Mouse (Mus musculus) T-helper 1 cell (primary cell): ENCODE measurements around the gene Ube2d1.

Experiments used
- in situ Hi-C: fragments of 300-600 bp; cut with MboI, MseI; formaldehyde crosslinking; loops from one replicate; pipeline ENCODE4 v1.15.1; 2025; ENCODE audit warnings: high pct_unique_total_duplicates

Ube2d1 gene

DNA sequence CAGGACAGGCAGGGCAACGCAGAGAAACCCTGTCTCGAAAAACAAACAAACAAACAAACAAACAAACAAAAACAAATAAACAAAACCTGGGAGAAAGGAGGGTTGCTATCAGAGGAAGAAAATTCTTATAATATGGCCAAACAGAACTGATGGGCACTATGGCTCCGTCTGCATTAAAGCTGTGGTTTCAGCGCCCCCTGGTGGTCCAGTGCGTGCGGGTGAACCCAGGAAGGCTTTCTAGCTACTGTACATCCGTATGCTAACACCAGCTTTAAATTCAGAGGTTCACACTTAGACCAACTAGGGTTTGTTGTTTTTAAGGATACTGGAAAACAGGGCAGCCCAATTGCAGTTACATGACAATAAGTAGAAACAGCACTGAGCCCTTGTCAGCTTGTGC lies 59.2 kb downstream of the Ube2d1 start:
- in situ Hi-C loops = no loop called here

DNA sequence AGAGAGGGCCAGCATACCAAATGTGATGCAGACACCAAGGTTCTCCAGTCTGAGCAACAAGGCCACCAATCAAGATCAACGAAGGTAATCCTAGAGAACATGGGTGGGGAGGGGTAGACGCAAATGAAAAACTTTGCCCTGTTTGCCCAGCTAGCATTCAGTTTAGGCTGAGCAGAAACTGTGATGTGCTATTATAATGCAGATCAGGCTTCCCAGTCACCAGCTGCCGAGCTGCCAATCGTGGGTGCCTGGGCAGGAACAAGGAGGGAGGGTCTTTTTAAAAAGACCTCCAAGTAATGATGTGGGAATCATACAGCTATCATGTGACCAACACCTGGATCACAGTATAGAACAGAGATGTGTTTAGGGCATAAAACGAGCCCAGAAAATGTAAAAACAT lies 62.0 kb downstream of the Ube2d1 start:
- in situ Hi-C loops = no loop called here

DNA sequence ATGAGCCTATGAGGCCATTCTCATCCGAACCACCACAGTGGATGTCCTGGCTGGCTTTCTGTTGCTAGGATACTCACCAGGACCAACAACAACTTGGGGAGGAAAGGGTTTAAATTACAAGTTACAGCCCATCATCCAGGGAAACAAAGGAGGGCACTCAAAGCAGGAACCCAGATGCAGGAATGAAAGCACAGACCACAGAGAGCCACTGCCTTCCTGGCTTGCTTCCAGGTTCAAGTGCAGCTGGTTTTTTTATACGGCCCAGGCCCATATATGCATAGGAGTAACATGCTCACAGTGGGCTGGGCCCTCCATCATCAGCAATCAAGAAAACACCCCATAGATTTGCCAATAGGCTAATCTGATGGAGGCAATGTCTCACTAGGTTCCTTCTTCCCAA lies 62.4 kb downstream of the Ube2d1 start:
- in situ Hi-C loops = no loop called here

DNA sequence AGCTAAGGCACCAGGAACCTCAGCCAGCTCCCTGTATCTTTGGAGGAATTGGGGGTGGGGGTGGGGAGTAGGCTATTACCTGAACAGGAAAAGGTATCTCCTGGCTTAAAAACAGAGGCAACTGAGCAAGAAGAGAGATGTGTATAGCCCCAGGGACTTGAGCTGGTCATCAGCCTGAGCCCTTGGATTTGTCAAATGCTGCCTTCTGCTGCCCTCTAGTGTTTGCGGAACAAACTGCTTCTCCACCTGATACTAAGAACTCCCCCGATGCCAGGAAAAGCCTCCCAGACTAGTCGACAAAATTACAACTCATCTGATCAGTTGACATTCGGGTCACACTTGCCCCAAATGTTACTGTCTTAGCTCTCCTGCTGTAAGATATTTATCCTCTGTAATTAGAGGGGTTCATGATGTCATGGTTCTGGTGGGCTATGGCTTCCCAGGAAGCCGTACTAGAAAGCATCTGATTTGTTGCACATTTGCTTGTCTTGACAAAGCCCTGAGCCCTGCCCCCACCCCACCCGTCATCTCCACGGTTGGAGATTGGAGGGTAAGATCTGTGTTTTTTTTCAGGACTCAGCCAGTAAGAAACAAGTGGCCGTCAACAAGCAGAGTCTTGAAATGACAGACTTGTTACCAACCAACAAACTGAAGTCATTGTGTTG lies 66.7 kb downstream of the Ube2d1 start:
- in situ Hi-C loops = no loop called here

DNA sequence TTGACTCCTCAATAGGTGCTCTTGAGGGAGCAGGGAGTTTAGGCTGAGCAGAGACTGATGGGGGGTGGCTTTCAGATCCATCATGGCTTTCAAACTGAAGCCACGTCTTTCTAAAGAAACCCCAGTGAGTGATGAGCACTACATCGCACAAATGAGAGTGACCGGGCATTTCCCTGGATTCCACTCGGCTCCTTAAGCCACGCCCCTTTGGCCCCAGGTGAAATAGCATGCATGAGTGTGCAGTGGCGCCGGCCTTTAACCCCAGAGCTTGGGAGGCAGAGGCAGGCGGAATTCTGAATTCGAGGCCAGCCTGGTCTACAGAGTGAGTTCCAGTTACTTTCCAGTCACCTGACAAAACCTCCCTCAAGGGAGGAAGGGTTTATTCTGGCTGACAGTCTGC lies 69.1 kb downstream of the Ube2d1 start:
- in situ Hi-C loops = no loop called here
